Mouse (Mus musculus) intestine, postnatal 0 days (tissue): ENCODE measurements around the gene Mtap. TPM values are rescaled to one million over a fixed set of nuclear protein-coding genes. Genes with fewer than 3 reads are reported as not detected.

Source experiments
- ATAC-seq: fragments of 200-750 bp; cut with Nextera tagmentation; 2 replicates; pipeline ENCODE4 v1.8.0; 2017; ENCODE audit warnings: mild to moderate bottlenecking, moderate TSS enrichment, moderate library complexity
- H3K27ac ChIP-seq: fragments of 300-500 bp; sonication (generic); 2 replicates; pipeline ENCODE4 v1.5.1; 2014; ENCODE audit warnings: mild to moderate bottlenecking, low read depth, low read length, moderate library complexity
- H3K27me3 ChIP-seq: fragments of 300-500 bp; sonication (generic); replicated peaks from 2 replicates; pipeline ENCODE4 v1.6.1; 2014; ENCODE audit warnings: low read length, mixed read lengths; ENCODE audit not compliant: control insufficient read depth, insufficient read depth
- H3K36me3 ChIP-seq: fragments of 300-500 bp; sonication (generic); 2 replicates; pipeline ENCODE4 v1.6.1; 2014; ENCODE audit warnings: mild to moderate bottlenecking, moderate library complexity; ENCODE audit not compliant: control insufficient read depth, insufficient read depth
- H3K4me1 ChIP-seq: fragments of 300-500 bp; sonication (generic); replicated peaks from 2 replicates; pipeline ENCODE4 v1.6.1; 2014; ENCODE audit warnings: antibody characterized with exemption, low read length, mixed read lengths; ENCODE audit not compliant: control insufficient read depth, insufficient read depth
- H3K4me2 ChIP-seq: fragments of 300-500 bp; sonication (generic); replicated peaks from 2 replicates; pipeline ENCODE4 v1.6.1; 2014; ENCODE audit warnings: low read depth, mild to moderate bottlenecking, moderate library complexity
- H3K4me3 ChIP-seq: fragments of 300-500 bp; sonication (generic); 2 replicates; pipeline ENCODE4 v1.5.1; 2014; ENCODE audit warnings: low read depth, low read length
- H3K9ac ChIP-seq: fragments of 300-500 bp; sonication (generic); 2 replicates; pipeline ENCODE4 v1.6.1; 2014; ENCODE audit warnings: mild to moderate bottlenecking, low read depth, low read length
- H3K9me3 ChIP-seq: fragments of 300-500 bp; sonication (generic); 2 replicates; pipeline ENCODE4 v1.6.1; 2016; ENCODE audit warnings: mixed run types; ENCODE audit not compliant: control insufficient read depth
- CTCF ChIP-seq: sonication (generic); IDR thresholded peaks from 2 replicates; pipeline ENCODE4 v1.5.1; 2016; ENCODE audit warnings: low read depth, mild to moderate bottlenecking, control low read depth, antibody characterized with exemption, moderate library complexity
- WGBS: fragments of 180-500 bp; shearing (Covaris S2); extraction: QIAGEN DNeasy Blood & Tissue Kit; methylation state at CpG from one replicate; pipeline ENCODE4 v1.1.7; 2014; 5-methylcytosine and 5-hydroxymethylcytosine counted together
- polyA plus RNA-seq: library from polyadenylated mRNA; unstranded; fragments of >200 nt; fragmentation: Nextera tagmentation; extraction: Ambion mirVana; gene quantifications from 2 replicates; pipeline ENCODE4 v1.2.1, GENCODE M21; 2015

Mtap gene
- polyA plus RNA-seq, 1 experiment from 2014 or later = 13.2 TPM

- no peak overlapping the region for H3K4me2 ChIP-seq
- no peak overlapping the region for H3K9ac ChIP-seq
- H3K9me3 ChIP-seq = no peaks in the 10 kb centered on the region
- H3K4me3 ChIP-seq = no peak overlapping the region
- H3K27me3 ChIP-seq = no peaks in the 10 kb centered on the region
- no peak overlapping the region for H3K27ac ChIP-seq
- no peaks in the 10 kb centered on the region for H3K4me1 ChIP-seq
- peaks cover 54% of the 10 kb centered on the region for H3K36me3 ChIP-seq
- ATAC-seq = no peak
- TF ChIP-seq CTCF = no peak
- 90% methylated on average over 9 of the region's 9 CpGs for WGBS
These were observed 32.0 kb downstream of the Mtap start for GRCm38 (mm10) chr4:89168877-89169276.

- H3K9me3 ChIP-seq = no peaks in the 10 kb centered on the region
- H3K4me1 ChIP-seq = no peaks in the 10 kb centered on the region
- H3K4me3 ChIP-seq = no peak overlapping the region
- H3K9ac ChIP-seq = no peak overlapping the region
- 90% methylated on average over 4 of the region's 4 CpGs for WGBS
- no peak for ATAC-seq
- no peak overlapping the region for H3K27ac ChIP-seq
- peaks cover 52% of the 10 kb centered on the region for H3K36me3 ChIP-seq
- H3K4me2 ChIP-seq = no peak overlapping the region
- no peak for TF ChIP-seq CTCF
- H3K27me3 ChIP-seq = no peaks in the 10 kb centered on the region
These were observed 32.8 kb downstream of the Mtap start for GRCm38 (mm10) chr4:89169739-89170138.

GRCm38 (mm10) chr4:89170931-89171330, 34.0 kb downstream of the Mtap start:
- no peak overlapping the region for H3K9ac ChIP-seq
- 96% methylated on average over 6 of the region's 6 CpGs for WGBS
- H3K9me3 ChIP-seq = no peaks in the 10 kb centered on the region
- H3K4me1 ChIP-seq = no peaks in the 10 kb centered on the region
- no peak overlapping the region for H3K4me2 ChIP-seq
- no peak overlapping the region for H3K4me3 ChIP-seq
- ATAC-seq = no peak
- H3K36me3 ChIP-seq = peaks cover 48% of the 10 kb centered on the region
- TF ChIP-seq CTCF = no peak
- H3K27me3 ChIP-seq = no peaks in the 10 kb centered on the region
- no peak overlapping the region for H3K27ac ChIP-seq

- TF ChIP-seq CTCF = no peak
- Histone ChIP-seq H3K27ac (no peak overlapping the region), H3K4me1 (no peaks in the 10 kb centered on the region), H3K9me3 (no peaks in the 10 kb centered on the region), H3K4me2 (no peak overlapping the region), H3K9ac (no peak overlapping the region), H3K27me3 (no peaks in the 10 kb centered on the region), H3K36me3 (peaks cover 37% of the 10 kb centered on the region), H3K4me3 (no peak overlapping the region)
- 92% methylated on average over 14 of the region's 14 CpGs for WGBS
- ATAC-seq = no peak
These were observed 36.1 kb downstream of the Mtap start for GRCm38 (mm10) chr4:89172873-89173605.

- Histone ChIP-seq H3K9ac (no peak overlapping the region), H3K9me3 (no peaks in the 10 kb centered on the region), H3K4me3 (no peak overlapping the region), H3K27me3 (no peaks in the 10 kb centered on the region), H3K4me1 (no peaks in the 10 kb centered on the region), H3K4me2 (no peak overlapping the region), H3K27ac (no peak overlapping the region), H3K36me3 (peaks cover 41% of the 10 kb centered on the region)
- no peak for TF ChIP-seq CTCF
- WGBS = 53% methylated on average over 6 of the region's 6 CpGs
- no peak for ATAC-seq
These were observed 40.8 kb downstream of the Mtap start for GRCm38 (mm10) chr4:89177514-89178307.

GRCm38 (mm10) chr4:89180121-89180520, 43.2 kb downstream of the Mtap start:
- Histone ChIP-seq H3K4me3 (no peak overlapping the region), H3K27me3 (no peaks in the 10 kb centered on the region), H3K9me3 (no peaks in the 10 kb centered on the region), H3K4me2 (no peak overlapping the region), H3K36me3 (peaks cover 23% of the 10 kb centered on the region), H3K27ac (no peak overlapping the region), H3K4me1 (no peaks in the 10 kb centered on the region), H3K9ac (no peak overlapping the region)
- ATAC-seq = no peak
- no peak for TF ChIP-seq CTCF
- WGBS = 86% methylated on average over 5 of the region's 5 CpGs
